Mouse (Mus musculus) lung, postnatal 14 days (tissue): ENCODE results near the gene C2cd3.

ENCODE experiments used
- DNase-seq: peaks from one replicate; pipeline ENCODE4 v3.0.0; 2021

The C2cd3 gene

GRCm38 (mm10) chr7:100500276-100500977, 128.4 kb downstream of the C2cd3 start:
- peak; percentile 44 for DNase-seq

GRCm38 (mm10) chr7:100501027-100501843, 129.2 kb downstream of the C2cd3 start:
- DNase-seq = no peak

- DNase-seq = no peak
These were observed 129.9 kb downstream of the C2cd3 start for GRCm38 (mm10) chr7:100501844-100502373.

- no peak for DNase-seq
These were observed 130.4 kb downstream of the C2cd3 start for GRCm38 (mm10) chr7:100502374-100502922.

GRCm38 (mm10) chr7:100503076-100503475, 131.0 kb downstream of the C2cd3 start:
- DNase-seq = no peak

- DNase-seq = no peak
These were observed 132.9 kb downstream of the C2cd3 start for GRCm38 (mm10) chr7:100504740-100505487.

- DNase-seq = no peak
These were observed 134.5 kb downstream of the C2cd3 start for GRCm38 (mm10) chr7:100506494-100506893.

GRCm38 (mm10) chr7:100508670-100509069, 136.6 kb downstream of the C2cd3 start:
- no peak for DNase-seq

- DNase-seq = no peak
These were observed 139.6 kb downstream of the C2cd3 start for GRCm38 (mm10) chr7:100511602-100512001.

GRCm38 (mm10) chr7:100514573-100514972, 142.5 kb downstream of the C2cd3 start, which contains the start of gene Dnajb13:
Dnajb13 (minus strand) TSS chr7:100514960.
- DNase-seq = no peak
